Mouse (Mus musculus) ES-Bruce4 (cell line): ENCODE measurements around the gene Tcte1.

Source experiments
- CTCF ChIP-seq: IDR thresholded peaks from one replicate; pipeline ENCODE4 v1.8.1; 2011; ENCODE audit warnings: low read depth, low read length
- EP300 ChIP-seq: IDR thresholded peaks from 2 replicates; pipeline ENCODE4 v1.6.1; 2011; ENCODE audit warnings: low read depth, low read length; ENCODE audit not compliant: insufficient read depth
- POLR2A ChIP-seq: IDR thresholded peaks from one replicate; pipeline ENCODE4 v1.8.1; 2011; ENCODE audit warnings: low read length; ENCODE audit not compliant: insufficient read depth

DNA sequence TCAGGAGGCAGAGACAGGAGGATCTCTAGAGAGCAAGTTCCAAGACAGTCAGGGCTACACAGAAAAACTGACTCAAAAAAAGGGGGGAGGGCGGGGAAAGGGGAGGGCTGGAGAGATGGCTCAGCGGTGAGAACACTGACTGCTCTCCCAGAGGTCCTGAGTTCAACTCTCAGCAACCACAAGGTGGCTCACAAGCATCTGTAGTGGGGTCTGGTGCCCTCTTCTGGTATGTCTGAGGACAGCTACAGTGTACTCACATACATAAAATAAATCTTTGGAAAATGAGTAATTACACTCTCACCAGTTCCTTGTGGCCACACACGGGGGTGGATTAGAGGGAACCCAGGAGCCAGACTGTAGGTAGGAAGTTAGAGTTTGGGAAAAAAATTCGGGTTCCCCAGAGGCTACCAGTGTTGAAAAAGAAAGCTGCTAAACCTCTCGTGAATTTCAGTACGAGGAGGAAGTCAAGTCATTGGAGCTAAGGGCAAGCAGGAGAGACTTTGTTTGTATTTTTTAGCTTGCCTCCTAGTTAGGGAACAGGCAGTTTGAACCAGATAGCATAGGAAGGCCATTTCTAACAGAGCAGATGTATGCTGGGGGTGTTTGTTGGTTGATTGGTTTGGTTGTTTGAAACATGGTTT is 59.6 kb downstream of the Tcte1 start:
- TF ChIP-seq CTCF (peak; percentile 66), POLR2A (no peak), EP300 (no peak)
